Mouse (Mus musculus) splenic B cell, adult 2 months (primary cell): ENCODE results near the gene Naa40.
A peak's percentile ranks its signal among the peaks of the same experiment; 100 is the strongest.

ENCODE experiments used
- DNase-seq: peaks from one replicate; pipeline ENCODE4 v3.0.0-alpha.2; 2011; ENCODE audit warnings: low read depth, low spot score
- H3K27me3 ChIP-seq: 2 replicates; pipeline ENCODE4 v1.6.1; 2012; ENCODE audit warnings: mild to moderate bottlenecking, low read length, moderate library complexity, mixed read lengths; ENCODE audit not compliant: control insufficient read depth, poor library complexity, insufficient read depth, severe bottlenecking
- H3K36me3 ChIP-seq: 2 replicates; pipeline ENCODE4 v1.6.1; 2012; ENCODE audit warnings: mild to moderate bottlenecking, low read length, moderate library complexity, mixed read lengths; ENCODE audit not compliant: control insufficient read depth, poor library complexity, insufficient read depth, severe bottlenecking

Naa40 gene

DNA sequence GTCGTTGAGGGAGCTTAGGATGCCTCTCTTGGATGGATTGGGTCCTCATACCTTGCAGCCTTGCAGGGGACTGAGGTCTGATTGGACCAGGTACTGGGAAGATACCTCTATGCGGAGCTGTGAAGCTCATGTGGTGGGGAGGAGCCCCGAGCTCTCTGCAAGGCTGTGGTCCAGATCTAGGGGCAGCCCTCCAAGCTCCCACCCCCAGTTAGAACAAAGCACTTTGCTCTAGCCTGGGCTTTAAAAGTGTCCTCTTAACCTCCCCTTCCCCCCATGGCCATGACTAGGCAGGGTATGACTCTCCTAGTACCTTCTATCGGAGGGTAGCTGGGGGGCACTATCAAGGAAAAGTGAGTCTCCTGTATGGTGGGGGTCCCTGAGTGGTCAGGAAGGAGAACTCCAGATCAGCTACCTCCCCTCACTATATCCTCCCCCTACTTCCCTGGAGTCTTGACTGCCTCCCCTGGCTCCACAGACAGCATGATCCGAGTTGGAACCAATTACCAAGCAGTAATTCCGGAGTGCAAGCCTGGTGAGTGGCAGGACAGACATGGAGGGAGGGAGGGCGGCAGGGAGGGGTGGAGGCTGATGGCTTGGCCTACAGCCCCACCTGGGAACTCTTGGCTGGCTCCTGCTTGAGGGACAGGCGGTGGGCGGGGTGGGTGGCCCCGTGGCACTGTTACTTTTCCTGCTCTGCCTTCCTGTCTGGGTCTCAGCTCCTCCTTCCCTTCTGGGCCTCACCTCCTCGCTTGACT lies 28.5 kb upstream of the Naa40 start:
- no peaks in the 10 kb centered on the region; the same call in 1 of the 2 replicates for H3K27me3 ChIP-seq
- DNase-seq, result no peak
- no peaks in the 10 kb centered on the region for H3K36me3 ChIP-seq

- Histone ChIP-seq H3K36me3 (no peaks in the 10 kb centered on the region), H3K27me3 (no peaks in the 10 kb centered on the region; the same call in 1 of the 2 replicates)
- peak; percentile 78 for DNase-seq
Observed at GRCm38 (mm10) chr19:7268722-7269090, 27.7 kb upstream of the Naa40 start.

DNA sequence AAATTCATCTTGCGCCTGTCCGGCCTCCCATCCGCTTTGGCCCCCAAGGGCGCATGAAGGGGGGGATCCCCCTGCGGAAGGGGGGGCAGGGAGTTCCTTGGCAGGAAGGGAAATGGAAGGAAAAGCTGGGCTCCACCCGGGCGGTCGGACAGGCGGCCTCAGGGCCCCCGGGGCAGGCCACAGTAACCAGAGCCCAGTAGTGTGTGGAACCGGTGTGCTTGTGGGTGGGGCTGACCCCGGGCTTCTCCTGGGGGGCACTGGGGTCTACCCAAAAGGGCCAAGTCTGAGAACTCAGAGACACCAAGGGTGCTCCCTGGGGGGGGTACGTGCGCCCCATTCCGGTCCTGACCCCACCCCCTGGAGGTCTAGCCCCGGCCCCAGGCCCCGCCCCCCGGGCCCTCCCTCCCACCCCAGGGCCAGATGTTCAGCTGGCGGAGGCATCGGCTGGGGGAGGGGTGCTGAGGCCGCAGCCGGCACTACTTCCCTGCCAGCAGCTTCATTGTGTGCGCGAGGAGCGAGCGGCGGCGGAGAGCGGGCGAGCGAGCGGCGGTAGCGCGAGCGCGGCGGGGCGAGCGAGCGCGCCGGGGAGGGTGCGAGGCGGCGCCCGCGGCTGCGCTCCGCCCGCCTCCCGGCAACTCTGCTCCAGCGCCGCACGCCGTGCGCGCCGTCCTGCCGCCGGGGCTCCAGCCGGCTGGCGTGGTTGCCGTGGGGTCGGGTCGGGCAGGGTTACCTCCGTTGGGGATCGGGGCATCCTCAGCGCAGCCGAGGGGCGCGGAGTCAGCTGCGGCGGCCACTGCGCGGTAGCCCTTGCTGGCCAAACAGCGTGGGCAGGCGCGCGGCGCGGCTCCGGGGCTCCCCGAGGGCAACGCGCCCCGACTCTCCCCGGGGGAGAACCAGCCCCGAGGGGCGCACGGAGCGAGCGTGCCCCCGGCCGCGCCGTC lies 27.1 kb upstream of the Naa40 start:
- DNase-seq, result peak; percentile 86
- H3K36me3 ChIP-seq, result no peaks in the 10 kb centered on the region

DNA sequence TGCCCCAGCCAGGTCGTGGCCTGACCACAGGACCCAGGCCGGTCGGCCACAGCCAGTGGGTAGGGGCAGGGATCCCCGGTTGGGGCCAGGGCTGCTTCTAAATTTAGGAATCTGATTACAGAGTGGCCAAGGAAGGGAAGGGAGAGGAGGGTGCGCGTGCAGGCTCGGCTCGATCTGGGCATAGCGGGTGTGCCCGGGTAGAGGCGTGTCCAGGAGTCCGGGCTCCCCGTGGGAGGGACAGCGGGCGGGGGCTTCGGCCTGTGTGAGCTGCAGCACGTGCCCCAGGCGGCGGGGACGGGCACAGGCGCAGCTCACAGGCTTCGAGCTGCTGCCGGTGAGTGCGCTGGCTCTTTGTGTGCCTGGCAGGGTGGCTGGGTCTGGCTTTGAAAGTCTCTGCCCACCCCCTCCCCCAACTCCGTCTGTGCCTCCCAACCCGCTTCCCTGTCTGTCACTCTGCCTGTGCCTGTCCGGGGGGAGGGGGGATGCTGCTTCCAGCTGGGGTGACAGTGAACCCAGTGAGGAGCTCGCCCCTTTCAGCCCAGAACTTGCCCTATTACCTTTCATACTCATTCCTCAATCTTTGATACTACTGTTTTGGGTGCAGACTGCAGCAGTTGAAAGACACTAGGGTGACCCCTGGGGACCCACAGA lies 26.2 kb upstream of the Naa40 start, which contains the start of gene Rcor2:
TSS of gene Rcor2 (plus strand) at position 235 of the 651 bp plus-strand sequence.
- H3K27me3 ChIP-seq, result no peaks in the 10 kb centered on the region; the same call in 1 of the 2 replicates
- DNase-seq, result peak; percentile 44

More for the DNA sequence above, 27.1 kb upstream of the Naa40 start:
- H3K27me3 ChIP-seq, result no peaks in the 10 kb centered on the region; the same call in 1 of the 2 replicates

GRCm38 (mm10) chr19:7266421-7266831 lies 25.4 kb upstream of the Naa40 start:
- no peaks in the 10 kb centered on the region for H3K36me3 ChIP-seq
- no peak for DNase-seq
- no peaks in the 10 kb centered on the region; the same call in 1 of the 2 replicates for H3K27me3 ChIP-seq

More for the DNA sequence above, 26.2 kb upstream of the Naa40 start, which contains the start of gene Rcor2:
- H3K36me3 ChIP-seq, result no peaks in the 10 kb centered on the region

GRCm38 (mm10) chr19:7265478-7266191 lies 24.7 kb upstream of the Naa40 start:
- Histone ChIP-seq H3K36me3 (no peaks in the 10 kb centered on the region), H3K27me3 (no peaks in the 10 kb centered on the region)
- no peak for DNase-seq

DNA sequence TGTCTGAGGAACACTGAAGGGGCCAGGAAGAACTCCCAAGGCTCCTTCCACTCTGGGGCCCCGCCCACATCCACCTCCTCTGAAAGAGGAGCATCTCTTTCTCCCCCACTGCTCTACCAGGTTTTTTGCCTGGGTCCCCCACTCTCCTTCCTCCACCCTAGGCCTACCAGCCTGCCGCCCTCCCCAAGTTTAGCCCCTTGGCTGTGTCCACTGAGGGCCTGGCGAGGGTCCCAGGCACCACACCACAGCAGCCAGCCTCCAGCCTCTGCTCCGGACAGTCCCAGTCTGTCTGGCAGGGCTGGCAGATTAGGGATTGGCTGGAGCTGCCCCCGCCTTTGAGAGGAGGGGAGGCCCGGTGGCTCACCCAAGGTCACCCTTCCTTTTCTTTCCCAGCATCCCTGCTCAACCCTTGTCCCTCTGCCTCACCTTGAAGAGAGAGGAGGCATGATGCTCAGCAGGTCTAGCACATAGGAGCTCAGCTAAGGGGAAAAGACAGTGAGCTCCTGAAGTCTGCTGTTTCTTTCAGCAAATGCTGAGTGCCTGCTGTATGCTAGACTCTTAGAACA lies 23.9 kb upstream of the Naa40 start:
- no peaks in the 10 kb centered on the region for H3K36me3 ChIP-seq
- no peaks in the 10 kb centered on the region for H3K27me3 ChIP-seq
- DNase-seq, result no peak

DNA sequence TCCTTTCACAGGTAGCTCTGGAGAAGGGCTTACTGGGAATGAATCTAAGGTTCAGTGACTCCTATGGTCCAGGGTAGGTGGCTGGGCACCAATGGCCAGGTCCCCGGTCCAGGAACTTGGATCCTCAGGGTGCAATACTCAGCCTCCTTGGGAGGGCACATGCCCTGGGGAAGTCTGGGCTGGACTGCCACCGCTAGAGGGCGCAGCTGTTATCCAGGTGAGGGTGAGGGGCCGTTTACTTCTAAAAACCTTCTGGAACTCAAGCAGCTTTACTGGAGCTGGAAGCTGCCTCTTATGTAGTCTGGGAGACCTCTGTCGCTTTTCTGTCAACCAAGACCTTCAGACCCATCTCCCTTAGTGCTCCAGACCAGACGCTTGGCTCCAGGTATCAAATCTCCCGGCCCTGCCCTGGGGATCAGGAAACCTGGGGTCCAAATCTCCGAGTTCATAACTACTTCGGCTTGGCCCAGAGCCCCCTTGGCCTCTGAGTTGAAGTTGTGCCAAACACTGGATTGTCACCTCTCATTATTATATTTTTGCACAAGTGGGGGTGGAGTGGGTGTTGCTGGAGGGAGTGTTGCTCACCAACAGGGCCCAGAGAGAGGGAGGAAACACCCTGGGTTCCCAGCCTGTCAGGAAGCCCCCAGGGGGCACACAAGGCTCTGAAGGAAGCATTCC lies 23.2 kb upstream of the Naa40 start:
- Histone ChIP-seq H3K36me3 (no peaks in the 10 kb centered on the region), H3K27me3 (no peaks in the 10 kb centered on the region)
- DNase-seq, result peak; percentile 89

DNA sequence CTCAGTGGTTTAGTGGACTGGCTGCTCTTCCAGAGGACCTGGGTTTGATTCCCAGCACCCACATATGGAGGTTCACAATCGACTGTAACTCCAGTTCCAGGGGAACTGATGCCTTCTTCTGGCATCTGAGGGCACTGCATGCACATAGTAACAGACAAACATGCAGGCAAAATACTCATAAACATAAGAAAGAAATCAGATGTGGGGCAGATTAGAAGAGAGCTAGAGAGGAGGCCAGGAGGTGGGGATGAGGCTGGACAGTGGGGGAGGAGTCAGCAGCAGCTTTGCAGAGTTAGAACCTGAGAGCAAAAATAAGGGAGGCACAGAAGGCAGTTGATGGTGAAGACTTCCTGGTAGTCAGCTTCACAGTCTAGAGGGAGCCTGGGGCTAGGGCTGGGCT lies 21.6 kb upstream of the Naa40 start:
- no peak for DNase-seq
- no peaks in the 10 kb centered on the region for H3K36me3 ChIP-seq
- no peaks in the 10 kb centered on the region for H3K27me3 ChIP-seq

GRCm38 (mm10) chr19:7261964-7262363 lies 21.0 kb upstream of the Naa40 start:
- DNase-seq, result no peak
- Histone ChIP-seq H3K36me3 (no peaks in the 10 kb centered on the region), H3K27me3 (no peaks in the 10 kb centered on the region)

DNA sequence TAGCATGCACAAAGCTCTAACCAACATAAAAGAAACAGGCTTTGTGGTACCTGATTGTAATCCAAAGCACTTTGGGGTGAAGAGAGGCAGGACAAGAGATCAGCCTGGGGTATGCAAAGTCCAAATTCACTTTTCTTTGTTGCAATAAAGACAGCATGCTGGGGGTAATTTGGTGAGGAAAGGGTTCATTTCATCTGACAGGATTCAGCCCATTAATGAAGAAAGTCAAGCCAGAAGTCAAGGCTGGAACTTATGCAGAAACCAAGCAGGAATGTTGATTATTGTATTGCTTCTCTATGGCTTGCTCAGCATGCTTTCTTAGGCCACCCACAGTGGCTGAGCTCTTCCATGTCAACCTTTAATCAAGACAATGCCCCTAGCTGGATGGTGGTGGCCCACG lies 20.5 kb upstream of the Naa40 start:
- Histone ChIP-seq H3K36me3 (no peaks in the 10 kb centered on the region), H3K27me3 (no peaks in the 10 kb centered on the region)
- DNase-seq, result no peak

GRCm38 (mm10) chr19:7257881-7258280 lies 16.9 kb upstream of the Naa40 start:
- DNase-seq, result no peak

DNA sequence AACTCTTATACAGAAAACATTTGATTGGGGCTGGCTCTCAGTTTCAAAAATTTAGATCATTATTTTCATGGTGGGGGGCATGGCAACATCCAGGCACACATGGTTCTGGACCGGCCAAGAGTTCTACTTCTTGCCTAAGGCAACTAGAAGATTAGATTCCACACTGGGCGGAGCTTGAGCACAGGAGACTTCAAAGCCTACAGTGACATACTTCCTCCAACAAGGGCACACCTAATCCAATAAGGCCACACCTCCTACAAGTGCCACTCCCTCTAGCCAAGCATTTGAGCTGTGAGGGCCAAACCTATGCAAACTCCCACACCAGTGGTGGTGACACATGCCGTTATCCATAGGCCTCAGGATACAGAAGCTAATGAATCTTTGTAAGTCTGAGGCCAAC lies 5.0 kb upstream of the Naa40 start:
- no peak for DNase-seq
- Histone ChIP-seq H3K36me3 (no peaks in the 10 kb centered on the region), H3K27me3 (no peaks in the 10 kb centered on the region)

More at GRCm38 (mm10) chr19:7257881-7258280, 16.9 kb upstream of the Naa40 start:
- H3K36me3 ChIP-seq, result no peaks in the 10 kb centered on the region
- no peaks in the 10 kb centered on the region for H3K27me3 ChIP-seq
